10 mouse cellular contexts compared by ENCODE assay signal in genomic region chr14:68196762-68197469, GRCm38 (mm10).
DNase-seq lines count a peak whose midpoint lies in the region; ATAC-seq and TF ChIP-seq lines count a peak whose summit lies in the region.
"Had no signal": no experiment of that assay in that cellular context is flagged by ENCODE, and none has a peak within 500 bp of the region (broad histone marks: within the 10 kb centered on the region; RNA-seq: fewer than 3 reads in every experiment).

No protein-coding gene starts in this region.

- no peaks in the 10 kb centered on the region for H3K36me3 ChIP-seq in stomach, embryonic 14.5 days (ENCODE audit: control insufficient read depth, insufficient read depth, low read length)
- H3K36me3 ChIP-seq in stomach, postnatal 0 days (ENCODE audit: control insufficient read depth, insufficient read depth, low read length) = no peaks in the 10 kb centered on the region
- H3K36me3 ChIP-seq in forebrain, embryonic 13.5 days (ENCODE audit: poor library complexity, severe bottlenecking) = no peaks in the 10 kb centered on the region
- H3K36me3 ChIP-seq in limb, embryonic 13.5 days = no peaks in the 10 kb centered on the region

- DNase-seq in stomach, postnatal 0 days (ENCODE audit: low spot score) = no peak
- DNase-seq in layer of hippocampus, adult 8-10 months (ENCODE audit: low spot score in 2 of 2) = no peak
- DNase-seq: thymus, postnatal 36 days had no signal

- H3K4me2 ChIP-seq in stomach, embryonic 14.5 days (replicated peaks; ENCODE audit: low read depth, low read length) = 0 out of 2 replicates have a peak overlapping the region, but pooled peaks have one; percentile 4
- H3K4me2 ChIP-seq in stomach, postnatal 0 days (replicated peaks; ENCODE audit: low read depth) = no peak overlapping the region
- peak overlapping the region; percentile 42 for H3K4me2 ChIP-seq in forebrain, embryonic 13.5 days
- H3K4me2 ChIP-seq in limb, embryonic 13.5 days (replicated peaks) = 0 out of 2 replicates have a peak overlapping the region, but pooled peaks have one; percentile 23

- no peak overlapping the region for H3K27ac ChIP-seq in stomach, embryonic 14.5 days (ENCODE audit: low read length)
- no peak overlapping the region for H3K27ac ChIP-seq in stomach, postnatal 0 days (replicated peaks)
- peak overlapping the region; percentile 65 for H3K27ac ChIP-seq in forebrain, embryonic 13.5 days
- H3K27ac ChIP-seq in limb, embryonic 13.5 days = no peak overlapping the region

- no peak for ATAC-seq in stomach, embryonic 14.5 days (ENCODE audit: insufficient number of reproducible peaks, insufficient read depth, low FRiP score, low read depth)
- no peak for ATAC-seq in stomach, postnatal 0 days (ENCODE audit: low FRiP score, low TSS enrichment)
- ATAC-seq in forebrain, embryonic 13.5 days = peak; percentile 92
- no peak for ATAC-seq in limb, embryonic 13.5 days (ENCODE audit: low FRiP score, low read depth)
- ATAC-seq in monocyte, adult 5-6 weeks (replicated peaks; ENCODE audit: insufficient number of reproducible peaks, low FRiP score, low TSS enrichment, poor library complexity, severe bottlenecking) = no peak
- ATAC-seq in megakaryocyte, adult 5-6 weeks (ENCODE audit: poor library complexity, severe bottlenecking) = no peak
- ATAC-seq: intestine, embryonic 16.5 days; lung, postnatal 0 days had no signal

- no peaks in the 10 kb centered on the region for H3K4me1 ChIP-seq in stomach, embryonic 14.5 days (ENCODE audit: control insufficient read depth, insufficient read depth, low read length)
- H3K4me1 ChIP-seq in stomach, postnatal 0 days (replicated peaks; ENCODE audit: control insufficient read depth, insufficient read depth) = no peaks in the 10 kb centered on the region
- H3K4me1 ChIP-seq in forebrain, embryonic 13.5 days = peaks cover 33% of the 10 kb centered on the region
- no peaks in the 10 kb centered on the region for H3K4me1 ChIP-seq in limb, embryonic 13.5 days

- no peak for TF ChIP-seq EP300 in stomach, postnatal 0 days (optimal IDR thresholded peaks at IDR 0.05)

- no peak for TF ChIP-seq CTCF in stomach, postnatal 0 days (IDR thresholded peaks at IDR 0.05; ENCODE audit: low read depth)

- H3K9ac ChIP-seq in stomach, embryonic 14.5 days (replicated peaks; ENCODE audit: low read depth, low read length) = no peak overlapping the region
- no peak overlapping the region for H3K9ac ChIP-seq in stomach, postnatal 0 days (ENCODE audit: low read length)
- H3K9ac ChIP-seq in forebrain, embryonic 13.5 days = no peak overlapping the region
- H3K9ac ChIP-seq in limb, embryonic 13.5 days = no peak overlapping the region

- H3K4me3 ChIP-seq in stomach, embryonic 14.5 days (ENCODE audit: low read depth, low read length) = no peak overlapping the region
- H3K4me3 ChIP-seq in stomach, postnatal 0 days (ENCODE audit: low read depth, low read length) = no peak overlapping the region
- H3K4me3 ChIP-seq in forebrain, embryonic 13.5 days = no peak overlapping the region
- H3K4me3 ChIP-seq in limb, embryonic 13.5 days = no peak overlapping the region

- H3K9me3 ChIP-seq in stomach, embryonic 14.5 days (ENCODE audit: control insufficient read depth, low read depth, low read length) = no peaks in the 10 kb centered on the region
- H3K9me3 ChIP-seq in stomach, postnatal 0 days (ENCODE audit: control insufficient read depth, low read length) = no peaks in the 10 kb centered on the region
- H3K9me3 ChIP-seq in forebrain, embryonic 13.5 days (replicated peaks) = no peaks in the 10 kb centered on the region
- H3K9me3 ChIP-seq in limb, embryonic 13.5 days = no peaks in the 10 kb centered on the region

- H3K27me3 ChIP-seq in stomach, embryonic 14.5 days (ENCODE audit: control insufficient read depth, insufficient read depth, low read length) = 0 out of 2 replicates have a peak, but pooled peaks cover 3% of the 10 kb centered on the region
- H3K27me3 ChIP-seq in stomach, postnatal 0 days (ENCODE audit: control insufficient read depth, insufficient read depth, low read length) = no peaks in the 10 kb centered on the region
- H3K27me3 ChIP-seq in forebrain, embryonic 13.5 days = 0 out of 2 replicates have a peak, but pooled peaks cover 3% of the 10 kb centered on the region
- H3K27me3 ChIP-seq in limb, embryonic 13.5 days = peaks cover 16% of the 10 kb centered on the region; the same call in 1 of the 2 replicates

- WGBS in stomach, embryonic 14.5 days = 34% methylated on average over 9 of the region's 9 CpGs
- WGBS in stomach, postnatal 0 days = 42% methylated on average over 9 of the region's 9 CpGs
- WGBS in forebrain, embryonic 13.5 days = 12% methylated on average over 9 of the region's 9 CpGs
- 26% methylated on average over 9 of the region's 9 CpGs for WGBS in limb, embryonic 13.5 days
